Comparison of ENCODE assay signal across 8 mouse cellular contexts in genomic region chr17:70850233-70850995, GRCm38 (mm10). TPM values are rescaled to one million over a fixed set of nuclear protein-coding genes. Genes with fewer than 3 reads are reported as not detected.
A peak's percentile ranks its signal among the peaks of the same experiment; 100 is the strongest.
DNase-seq lines count a peak whose midpoint lies in the region; ATAC-seq lines count a peak whose summit lies in the region.

No protein-coding gene starts in this region.

- peak overlapping the region; percentile 70 for H3K9ac ChIP-seq in kidney, embryonic 14.5 days (ENCODE audit: low read depth, low read length)

- H3K9me3 ChIP-seq in kidney, embryonic 14.5 days (ENCODE audit: control insufficient read depth, low read length), result no peaks in the 10 kb centered on the region

- H3K4me2 ChIP-seq in kidney, embryonic 14.5 days (replicated peaks; ENCODE audit: low read depth, low read length), result peak overlapping the region; percentile 75

- DNase-seq in urinary bladder, adult 2 months (ENCODE audit: low spot score), result peak; percentile 72
- DNase-seq in urinary bladder, adult 18-20 months (ENCODE audit: low spot score in 2 of 2), result no peak
- peak; percentile 74 for DNase-seq in embryo, embryonic 9.5 days (ENCODE audit: extremely low spot score)
- DNase-seq in heart, adult 9 months (ENCODE audit: low spot score in 2 of 2), result peak; percentile 60 to 67
- DNase-seq in lung, postnatal 14 days, result peak; percentile 66
- peak; percentile 34 for DNase-seq in skeletal muscle tissue, adult 2 months (ENCODE audit: low read depth, low spot score)

- H3K27me3 ChIP-seq in kidney, embryonic 14.5 days (ENCODE audit: control insufficient read depth, insufficient read depth, low read length), result no peaks in the 10 kb centered on the region

- under 1% methylated on average over 40 of the region's 40 CpGs for WGBS in kidney, embryonic 14.5 days

- H3K27ac ChIP-seq in kidney, embryonic 14.5 days (ENCODE audit: low read depth, low read length), result peak overlapping the region; percentile 98

- peaks cover 11% of the 10 kb centered on the region for H3K36me3 ChIP-seq in kidney, embryonic 14.5 days (ENCODE audit: control insufficient read depth, insufficient read depth, low read length)

- peak; percentile 7; the same call in 1 of the 2 replicates for ATAC-seq in kidney, embryonic 14.5 days (ENCODE audit: low FRiP score, low TSS enrichment)
- no peak for ATAC-seq in granulocyte monocyte progenitor cell, adult 5-6 weeks (replicated peaks; ENCODE audit: poor library complexity, severe bottlenecking)

- H3K4me1 ChIP-seq in kidney, embryonic 14.5 days (ENCODE audit: control insufficient read depth, insufficient read depth, low read length), result peaks cover 23% of the 10 kb centered on the region

- peak overlapping the region; percentile 45 for H3K4me3 ChIP-seq in kidney, embryonic 14.5 days (ENCODE audit: low read length)

RNA-seq across cellular contexts. Expression of gene Tgif1, which starts 2.9 kb away (rescaled TPM):
- polyA plus RNA-seq in urinary bladder, adult 2 months (2012; rRNA removed), result 77.2 and 79.5 TPM in 2 replicates
- polyA plus RNA-seq in kidney, embryonic 14.5 days (2014; fragmentation: Nextera tagmentation; extraction: Ambion mirVana), result 82.8 and 88.6 TPM in 2 replicates
- total RNA-seq in granulocyte monocyte progenitor cell, adult 5-6 weeks (2014; fragmentation: Nextera tagmentation), result 80.0 and 87.9 TPM in 2 replicates
- 33.9 and 48.5 TPM in 2 replicates for total RNA-seq in granulocyte monocyte progenitor cell, adult 5-6 weeks (2017)

Comparison
In these comparisons a context has a peak if more than half of its experiments do, and no peak if none do; other contexts are left out.
1. DNase-seq: peak in urinary bladder, adult 2 months (single experiment), embryo, embryonic 9.5 days (single experiment), heart, adult 9 months (2 of 2), lung, postnatal 14 days (single experiment) and skeletal muscle tissue, adult 2 months (single experiment); none in urinary bladder, adult 18-20 months (0 of 2).